Mouse (Mus musculus) bone marrow, adult 2 months (tissue): ENCODE results near the gene Ttn. TPM values are rescaled to one million over a fixed set of nuclear protein-coding genes. Genes with fewer than 3 reads are reported as not detected.

Experiments used
- H3K27ac ChIP-seq: fragments of 200-500 bp; 2 replicates; pipeline ENCODE4 v1.5.1; 2012; ENCODE audit warnings: low read depth, mild to moderate bottlenecking, control low read depth, inconsistent platforms, low read length; ENCODE audit not compliant: control insufficient read depth, poor library complexity, insufficient read depth
- H3K4me1 ChIP-seq: fragments of 200-500 bp; 2 replicates; pipeline ENCODE4 v1.6.1; 2011; ENCODE audit warnings: low read length; ENCODE audit not compliant: control insufficient read depth, insufficient read depth
- H3K4me3 ChIP-seq: fragments of 200-500 bp; replicated peaks from 2 replicates; pipeline ENCODE3; 2011; ENCODE audit warnings: mild to moderate bottlenecking, low read depth, low read length, control low read depth; ENCODE audit not compliant: control insufficient read depth
- CTCF ChIP-seq: fragments of 200-500 bp; IDR thresholded peaks from 2 replicates; pipeline ENCODE4 v1.5.1; 2011; ENCODE audit warnings: low read length, control low read depth; ENCODE audit not compliant: control insufficient read depth, insufficient read depth
- POLR2A ChIP-seq: fragments of 200-500 bp; IDR thresholded peaks from 2 replicates; pipeline ENCODE4 v1.6.1; 2011; ENCODE audit warnings: low read depth, mild to moderate bottlenecking, control low read depth, low read length, borderline replicate concordance; ENCODE audit not compliant: control insufficient read depth
- WGBS: fragments of 180-500 bp; shearing (Covaris S2); methylation state at CpG from one replicate; pipeline ENCODE4 v1.1.7; 2018; 5-methylcytosine and 5-hydroxymethylcytosine counted together
- polyA plus RNA-seq: library from polyadenylated mRNA; stranded (reverse); fragments of >200 nt; gene quantifications from 2 replicates; pipeline ENCODE4 v1.2.4, GENCODE M21; 2011; ENCODE audit warnings: low replicate concordance; ENCODE audit not compliant: missing spikeins, insufficient read depth, insufficient read length

Ttn gene
- polyA plus RNA-seq, 1 experiment: 8.3 TPM

DNA sequence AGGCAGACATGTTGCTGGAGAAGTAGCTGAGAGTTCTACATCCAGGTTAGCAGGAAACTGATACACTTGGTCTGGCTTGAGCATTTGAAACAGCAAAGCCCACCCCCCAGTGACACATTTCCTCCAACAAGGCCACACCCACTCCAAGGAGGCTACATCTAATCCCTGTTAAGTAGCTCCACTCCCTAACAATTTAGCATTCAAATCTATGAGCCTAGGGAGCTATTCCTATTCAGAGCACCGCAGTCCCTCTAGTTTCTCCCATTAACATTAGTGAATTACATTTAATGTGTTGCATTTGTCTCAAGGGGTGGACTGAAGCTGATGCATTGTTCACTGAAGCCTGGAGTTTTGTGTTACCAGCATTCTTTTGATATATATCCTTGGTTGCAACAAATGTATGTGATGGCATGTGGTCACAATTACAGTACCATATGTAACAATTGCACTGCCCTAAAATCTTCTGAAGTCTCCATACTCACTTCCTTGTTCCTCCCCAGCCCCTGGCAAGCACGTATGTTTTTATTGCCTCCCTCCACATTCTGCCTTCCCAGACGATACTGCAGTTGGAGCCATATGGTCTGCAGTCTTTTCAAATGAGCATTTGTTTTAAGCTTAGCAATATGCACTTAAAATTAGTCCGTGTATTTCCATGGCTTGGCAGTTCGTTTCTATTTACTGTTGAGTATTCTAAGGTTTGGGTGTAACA lies 10.3 kb upstream of the Ttn start:
- TF ChIP-seq CTCF (no peak), POLR2A (no peak)
- Histone ChIP-seq H3K4me1 (no peaks in the 10 kb centered on the region), H3K27ac (no peak overlapping the region), H3K4me3 (no peak overlapping the region)
- WGBS: 73% methylated on average over 5 of the region's 5 CpGs

DNA sequence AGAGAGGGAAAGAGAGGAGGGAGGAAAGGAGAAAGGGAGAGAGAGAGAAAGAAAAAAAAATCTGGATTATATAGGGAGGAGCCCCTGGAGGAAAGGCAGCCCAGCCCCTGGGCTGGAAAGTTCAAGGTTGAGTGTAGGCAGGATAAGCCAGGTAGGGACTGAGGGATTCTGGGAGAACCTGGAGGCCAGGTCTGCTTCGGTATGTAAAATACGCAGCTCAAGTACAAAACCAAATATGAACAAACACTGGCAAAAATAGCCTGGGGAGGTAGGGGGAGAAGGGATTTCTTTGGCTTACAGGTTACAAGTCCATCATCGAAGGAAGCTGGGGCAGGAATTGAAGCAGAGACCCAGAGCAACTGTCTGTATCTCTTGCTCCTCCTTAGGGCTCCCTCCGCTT lies 5.0 kb upstream of the Ttn start:
- Histone ChIP-seq H3K4me3 (no peak overlapping the region), H3K4me1 (no peaks in the 10 kb centered on the region), H3K27ac (no peak overlapping the region)
- WGBS: 85% methylated on average over 4 of the region's 4 CpGs
- no peak for TF ChIP-seq POLR2A
- TF ChIP-seq CTCF: no peak

DNA sequence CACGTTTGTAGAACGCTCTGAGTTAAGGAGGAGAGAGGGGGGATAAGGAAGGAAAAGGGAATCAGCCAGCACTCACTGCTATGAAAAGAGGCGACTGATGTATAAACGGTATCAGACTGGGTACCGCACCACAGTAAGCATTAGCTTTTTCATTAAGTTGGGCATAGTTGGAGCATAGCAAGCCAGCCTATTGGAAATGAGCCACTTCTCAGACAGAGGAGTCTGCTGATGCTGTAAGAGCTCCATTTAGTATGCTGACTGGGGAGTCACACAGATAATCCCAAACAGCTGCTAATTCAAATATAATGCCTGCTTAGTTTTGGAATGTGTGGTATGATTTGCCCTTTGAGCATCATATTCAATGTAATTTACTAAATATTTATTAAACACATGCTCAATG lies 2.0 kb upstream of the Ttn start:
- Histone ChIP-seq H3K4me3 (no peak overlapping the region), H3K27ac (no peak overlapping the region), H3K4me1 (no peaks in the 10 kb centered on the region)
- 84% methylated on average over 5 of the region's 5 CpGs for WGBS
- TF ChIP-seq POLR2A: no peak
- no peak for TF ChIP-seq CTCF

DNA sequence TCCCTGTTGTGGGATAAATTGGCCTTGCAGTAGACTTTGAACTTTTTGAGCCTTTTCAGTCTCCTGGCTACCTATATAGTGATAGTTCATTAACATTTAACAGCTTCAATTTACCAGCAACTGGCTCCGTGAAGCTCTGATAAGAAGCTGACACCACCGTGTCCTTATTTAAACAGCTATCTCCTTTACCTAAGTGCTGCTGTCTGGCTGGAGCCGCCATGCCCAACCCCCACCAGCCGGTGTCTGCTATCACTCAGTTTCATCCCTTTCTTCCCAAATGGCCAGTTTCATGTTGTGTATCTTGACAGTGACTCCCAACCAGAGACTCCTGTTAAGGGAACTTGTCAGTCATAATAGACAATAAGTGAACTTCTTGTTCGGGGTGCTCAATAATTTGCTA lies 1.3 kb upstream of the Ttn start:
- Histone ChIP-seq H3K4me3 (no peak overlapping the region), H3K27ac (no peak overlapping the region), H3K4me1 (no peaks in the 10 kb centered on the region)
- 63% methylated on average over 5 of the region's 5 CpGs for WGBS
- no peak for TF ChIP-seq CTCF
- TF ChIP-seq POLR2A: no peak

DNA sequence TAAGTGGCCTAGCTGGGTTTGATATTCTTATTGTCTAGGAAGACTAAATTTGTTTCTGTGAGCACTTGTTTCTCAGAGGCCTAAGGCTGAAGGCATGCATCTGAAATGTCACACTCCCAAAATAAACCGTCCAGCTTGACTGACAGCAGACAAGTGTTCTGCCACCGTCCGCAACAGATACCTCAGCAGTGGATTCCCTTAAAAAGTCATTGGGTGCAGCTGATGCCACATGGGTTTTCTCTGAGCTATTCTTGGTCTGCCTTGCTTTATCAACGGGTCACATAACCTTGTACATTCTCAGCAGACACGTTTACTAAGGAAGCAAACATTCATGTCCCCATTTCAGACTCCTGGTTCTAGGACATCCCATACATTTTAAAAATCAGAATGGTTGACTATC lies 630 bp downstream of the Ttn start:
- Histone ChIP-seq H3K4me3 (no peak overlapping the region), H3K27ac (no peak overlapping the region), H3K4me1 (no peaks in the 10 kb centered on the region)
- 73% methylated on average over 5 of the region's 5 CpGs for WGBS
- TF ChIP-seq CTCF (no peak), POLR2A (no peak)

DNA sequence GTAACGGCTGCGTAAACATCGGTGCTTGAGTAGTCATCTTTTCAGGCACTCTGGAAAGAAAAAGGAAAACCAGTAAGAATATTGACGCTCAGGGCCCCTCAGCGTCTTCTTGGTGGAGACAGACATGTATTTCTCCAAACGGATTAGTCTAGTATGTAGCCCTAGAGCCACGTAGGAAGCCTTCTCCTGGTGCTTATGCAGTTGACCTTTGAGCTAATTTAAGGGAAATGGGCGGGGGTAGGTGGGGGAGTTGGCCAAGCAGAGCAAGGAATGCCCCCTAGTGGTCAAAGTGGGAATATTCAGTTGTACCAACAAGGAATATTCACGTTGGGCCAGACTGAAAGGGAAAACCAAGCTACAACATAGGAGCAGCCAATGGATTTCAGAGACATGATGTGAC lies 2.2 kb downstream of the Ttn start:
- WGBS: 46% methylated on average over 9 of the region's 9 CpGs
- H3K27ac ChIP-seq: no peak overlapping the region
- TF ChIP-seq CTCF: peak; percentile 46; the same call in 1 of the 2 replicates
- no peak for TF ChIP-seq POLR2A
- no peaks in the 10 kb centered on the region for H3K4me1 ChIP-seq
- no peak overlapping the region for H3K4me3 ChIP-seq

DNA sequence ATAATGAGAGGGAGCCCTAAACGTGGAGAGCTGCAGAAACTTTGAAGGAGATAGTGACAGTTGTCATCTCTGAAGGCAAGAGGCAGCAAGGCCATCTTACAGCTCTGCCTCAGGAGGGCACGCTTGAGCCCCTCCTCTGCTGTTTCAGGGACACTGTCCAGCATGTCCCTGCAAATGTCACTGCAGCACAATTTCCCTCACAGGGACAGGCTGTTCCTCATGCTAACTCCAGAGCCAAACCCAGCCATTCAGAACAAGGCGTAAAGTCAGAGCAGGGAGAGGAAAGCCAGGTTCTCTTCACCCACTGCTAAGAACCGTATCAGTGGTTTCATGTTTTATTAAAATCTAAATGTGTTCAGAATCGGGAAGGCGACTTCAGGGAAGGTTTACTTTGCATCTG lies 4.7 kb downstream of the Ttn start:
- TF ChIP-seq POLR2A (no peak), CTCF (no peak)
- WGBS: 73% methylated on average over 6 of the region's 6 CpGs
- no peaks in the 10 kb centered on the region for H3K4me1 ChIP-seq
- no peak overlapping the region for H3K27ac ChIP-seq
- no peak overlapping the region for H3K4me3 ChIP-seq

DNA sequence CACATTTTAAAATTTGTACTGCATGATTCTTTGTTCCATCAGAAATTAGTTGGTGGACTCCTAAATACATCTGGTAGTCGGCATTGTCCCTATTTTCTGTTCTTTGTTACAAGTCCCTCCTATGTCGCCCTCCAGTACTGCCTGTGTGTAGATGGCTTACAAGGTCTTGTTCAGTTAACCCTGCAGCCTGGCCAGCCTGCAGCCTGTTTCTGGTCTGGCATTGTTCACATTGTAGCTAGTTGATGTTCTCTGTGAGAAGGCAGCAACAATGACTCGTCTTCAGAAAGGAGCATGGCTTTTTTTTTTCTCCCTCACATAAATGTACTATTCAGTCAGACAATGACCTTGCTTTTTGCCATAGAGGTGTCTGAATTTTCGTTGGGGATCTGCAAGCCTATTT lies 10.3 kb downstream of the Ttn start:
- Histone ChIP-seq H3K4me3 (no peak overlapping the region), H3K27ac (no peak overlapping the region), H3K4me1 (no peaks in the 10 kb centered on the region)
- 62% methylated on average over 4 of the region's 4 CpGs for WGBS
- TF ChIP-seq POLR2A: no peak
- TF ChIP-seq CTCF: no peak

DNA sequence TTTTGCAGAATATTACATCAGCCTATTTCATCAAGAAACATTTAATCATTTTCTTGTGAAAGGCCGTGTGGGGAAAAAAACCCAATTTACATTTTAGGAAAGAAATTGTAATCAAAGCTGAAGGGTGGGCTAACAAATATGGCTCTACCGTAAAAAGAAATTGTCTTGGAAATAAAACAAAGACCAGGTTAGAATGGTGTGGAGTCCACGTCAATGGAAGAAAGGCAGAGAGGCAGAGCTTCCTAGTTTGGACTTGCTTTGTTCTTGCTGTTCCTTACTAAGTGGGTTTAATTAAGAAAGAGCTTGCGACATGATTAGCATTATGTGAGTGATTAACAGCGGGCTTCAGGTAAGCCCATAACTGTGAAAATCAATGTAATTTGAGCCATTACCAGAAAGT lies 11.3 kb downstream of the Ttn start:
- no peak overlapping the region for H3K4me3 ChIP-seq
- no peak overlapping the region for H3K27ac ChIP-seq
- no peaks in the 10 kb centered on the region for H3K4me1 ChIP-seq
- TF ChIP-seq CTCF (no peak), POLR2A (no peak)
- 69% methylated on average over 5 of the region's 5 CpGs for WGBS
